Mouse (Mus musculus) forebrain, postnatal 0 days (tissue): ENCODE results near the gene Mrpl53. TPM values are rescaled to one million over a fixed set of nuclear protein-coding genes. Genes with fewer than 3 reads are reported as not detected.
A peak's percentile ranks its signal among the peaks of the same experiment; 100 is the strongest.

Source experiments
- ATAC-seq: fragments of 200-750 bp; cut with Nextera tagmentation; 2 replicates; pipeline ENCODE4 v1.8.0; 2017; ENCODE audit warnings: mild to moderate bottlenecking, moderate library complexity
- DNase-seq: peaks from one replicate; pipeline ENCODE4 v3.0.0-alpha.2; 2015
- H3K27ac ChIP-seq: fragments of 300-500 bp; sonication (generic); 2 replicates; pipeline ENCODE4 v1.5.1; 2014; ENCODE audit warnings: low read depth, mild to moderate bottlenecking, antibody characterized with exemption, low read length, moderate library complexity, mixed read lengths
- H3K27me3 ChIP-seq: fragments of 300-500 bp; sonication (generic); 2 replicates; pipeline ENCODE4 v1.6.1; 2014; ENCODE audit warnings: mild to moderate bottlenecking, low read length, mixed read lengths; ENCODE audit not compliant: insufficient read depth
- H3K36me3 ChIP-seq: fragments of 300-500 bp; sonication (generic); 2 replicates; pipeline ENCODE4 v1.6.1; 2014; ENCODE audit warnings: mild to moderate bottlenecking, moderate library complexity; ENCODE audit not compliant: insufficient read depth
- H3K4me1 ChIP-seq: fragments of 300-500 bp; sonication (generic); 2 replicates; pipeline ENCODE4 v1.6.1; 2014; ENCODE audit warnings: antibody characterized with exemption; ENCODE audit not compliant: insufficient read depth
- H3K4me2 ChIP-seq: fragments of 300-500 bp; sonication (generic); 2 replicates; pipeline ENCODE4 v1.6.1; 2014; ENCODE audit warnings: low read depth, mild to moderate bottlenecking, moderate library complexity
- H3K4me3 ChIP-seq: fragments of 300-500 bp; sonication (generic); 2 replicates; pipeline ENCODE4 v1.5.1; 2014; ENCODE audit warnings: low read depth, low read length, mixed read lengths
- H3K9ac ChIP-seq: fragments of 300-500 bp; sonication (generic); 2 replicates; pipeline ENCODE4 v1.6.1; 2014; ENCODE audit warnings: mild to moderate bottlenecking
- H3K9me3 ChIP-seq: fragments of 300-500 bp; sonication (generic); 2 replicates; pipeline ENCODE4 v1.6.1; 2016; ENCODE audit warnings: low read length
- CTCF ChIP-seq: sonication (generic); IDR thresholded peaks from 2 replicates; pipeline ENCODE4 v1.5.1; 2016; ENCODE audit warnings: antibody characterized with exemption, control low read depth, low read depth
- WGBS: fragments of 180-500 bp; shearing (Covaris S2); extraction: QIAGEN DNeasy Blood & Tissue Kit; methylation state at CpG from one replicate; pipeline ENCODE4 v1.1.7; 2014; 5-methylcytosine and 5-hydroxymethylcytosine counted together
- polyA plus RNA-seq: library from polyadenylated mRNA; unstranded; fragments of >200 nt; fragmentation: Nextera tagmentation; extraction: Ambion mirVana; gene quantifications from 2 replicates; pipeline ENCODE4 v1.2.1, GENCODE M21; 2015
- total RNA-seq: library from RNA; depleted of rRNA; stranded (reverse); fragments of >200 nt; gene quantifications from 2 replicates; pipeline ENCODE4 v1.2.3, GENCODE M21; 2014

Mrpl53 gene
- total and polyA plus RNA-seq, 2 experiments from 2014 or later = 64.6 to 126 TPM

DNA sequence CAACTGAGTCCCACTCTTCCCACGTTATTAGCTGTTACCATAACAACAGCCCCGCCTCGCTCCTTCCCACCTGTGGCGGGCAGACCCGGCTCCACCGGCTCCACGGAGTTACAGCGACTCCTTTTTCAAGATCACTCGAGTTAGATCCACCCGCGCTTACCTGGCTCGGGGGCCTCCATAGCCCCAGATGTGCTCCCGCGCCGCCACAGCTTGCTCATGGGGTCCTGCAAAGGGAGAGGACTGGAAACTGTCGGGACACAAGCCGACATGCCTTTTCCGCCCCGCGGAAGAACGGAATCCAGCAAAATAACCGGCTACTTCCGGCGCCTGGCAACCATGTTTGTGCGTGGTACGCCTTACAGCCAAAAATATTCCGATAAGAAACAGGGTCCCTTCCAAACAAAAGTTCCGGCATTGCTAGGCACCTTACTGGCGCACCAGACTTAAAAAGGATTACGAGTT, 16.0 kb downstream of the Mrpl53 start:
- no peak overlapping the region for H3K27ac ChIP-seq
- H3K9ac ChIP-seq = peak overlapping the region; percentile 48
- H3K4me3 ChIP-seq = peak overlapping the region; percentile 63
- H3K27me3 ChIP-seq = no peaks in the 10 kb centered on the region
- no peaks in the 10 kb centered on the region for H3K36me3 ChIP-seq
- peaks cover 22% of the 10 kb centered on the region for H3K4me1 ChIP-seq
- TF ChIP-seq CTCF = no peak
- no peaks in the 10 kb centered on the region for H3K9me3 ChIP-seq
- under 1% methylated on average over 30 of the region's 30 CpGs for WGBS
- DNase-seq = peak; percentile 96
- peak; percentile 30; the same call in 1 of the 2 replicates for ATAC-seq
- H3K4me2 ChIP-seq = peak overlapping the region; percentile 93

GRCm38 (mm10) chr6:83125331-83125730, 16.5 kb downstream of the Mrpl53 start, which contains the start of gene Ino80b:
Gene Ino80b (minus strand): TSS chr6:83125431.
- peak within 1 kb of the TSS; percentile 63 for H3K4me3 ChIP-seq
- TF ChIP-seq CTCF = no peak
- no peak for DNase-seq
- no peaks in the 10 kb centered on the region for H3K27me3 ChIP-seq
- H3K4me1 ChIP-seq = peaks cover 18% of the 10 kb centered on the region
- peak within 1 kb of the TSS; percentile 48 for H3K9ac ChIP-seq
- no peaks in the 10 kb centered on the region for H3K36me3 ChIP-seq
- H3K9me3 ChIP-seq = no peaks in the 10 kb centered on the region
- 23% methylated on average over 5 of the region's 5 CpGs for WGBS
- no peak for ATAC-seq
- H3K27ac ChIP-seq = no peak within 1 kb of the TSS
- peak within 1 kb of the TSS; percentile 93 for H3K4me2 ChIP-seq

DNA sequence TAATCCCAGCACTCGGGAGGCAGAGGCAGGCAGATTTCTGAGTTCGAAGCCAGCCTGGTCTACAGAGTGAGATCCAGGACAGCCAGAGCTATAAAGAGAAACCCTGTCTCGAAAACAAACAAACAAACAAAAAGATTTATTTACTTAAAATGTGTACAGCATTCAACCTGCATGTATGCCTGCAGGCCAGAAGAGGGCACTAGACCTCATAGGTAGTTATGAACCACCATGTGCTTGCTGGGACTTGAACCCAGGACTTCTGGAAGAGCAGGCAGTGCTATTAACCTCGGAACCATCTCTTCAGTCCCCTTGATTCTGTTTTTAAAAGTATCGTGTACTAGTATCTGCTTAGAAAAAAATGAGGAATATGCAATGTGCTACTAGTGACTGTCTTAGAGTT, 18.6 kb downstream of the Mrpl53 start:
- Histone ChIP-seq H3K9me3 (no peaks in the 10 kb centered on the region), H3K4me2 (no peak overlapping the region), H3K27ac (no peak overlapping the region), H3K4me1 (peaks cover 10% of the 10 kb centered on the region), H3K4me3 (no peak overlapping the region), H3K36me3 (no peaks in the 10 kb centered on the region), H3K9ac (no peak overlapping the region), H3K27me3 (no peaks in the 10 kb centered on the region)
- TF ChIP-seq CTCF = peak; percentile 23
- no peak for ATAC-seq
- DNase-seq = no peak
- WGBS = 94% methylated on average over 5 of the region's 5 CpGs

GRCm38 (mm10) chr6:83131469-83132034, 22.7 kb downstream of the Mrpl53 start:
- H3K27me3 ChIP-seq = peaks cover 10% of the 10 kb centered on the region; the same call in 1 of the 2 replicates
- H3K27ac ChIP-seq = no peak overlapping the region
- H3K9ac ChIP-seq = no peak overlapping the region
- DNase-seq = no peak
- H3K4me3 ChIP-seq = no peak overlapping the region
- WGBS = 75% methylated on average over 6 of the region's 6 CpGs
- H3K4me2 ChIP-seq = no peak overlapping the region
- no peaks in the 10 kb centered on the region for H3K9me3 ChIP-seq
- no peaks in the 10 kb centered on the region for H3K4me1 ChIP-seq
- H3K36me3 ChIP-seq = no peaks in the 10 kb centered on the region
- TF ChIP-seq CTCF = no peak
- ATAC-seq = no peak

DNA sequence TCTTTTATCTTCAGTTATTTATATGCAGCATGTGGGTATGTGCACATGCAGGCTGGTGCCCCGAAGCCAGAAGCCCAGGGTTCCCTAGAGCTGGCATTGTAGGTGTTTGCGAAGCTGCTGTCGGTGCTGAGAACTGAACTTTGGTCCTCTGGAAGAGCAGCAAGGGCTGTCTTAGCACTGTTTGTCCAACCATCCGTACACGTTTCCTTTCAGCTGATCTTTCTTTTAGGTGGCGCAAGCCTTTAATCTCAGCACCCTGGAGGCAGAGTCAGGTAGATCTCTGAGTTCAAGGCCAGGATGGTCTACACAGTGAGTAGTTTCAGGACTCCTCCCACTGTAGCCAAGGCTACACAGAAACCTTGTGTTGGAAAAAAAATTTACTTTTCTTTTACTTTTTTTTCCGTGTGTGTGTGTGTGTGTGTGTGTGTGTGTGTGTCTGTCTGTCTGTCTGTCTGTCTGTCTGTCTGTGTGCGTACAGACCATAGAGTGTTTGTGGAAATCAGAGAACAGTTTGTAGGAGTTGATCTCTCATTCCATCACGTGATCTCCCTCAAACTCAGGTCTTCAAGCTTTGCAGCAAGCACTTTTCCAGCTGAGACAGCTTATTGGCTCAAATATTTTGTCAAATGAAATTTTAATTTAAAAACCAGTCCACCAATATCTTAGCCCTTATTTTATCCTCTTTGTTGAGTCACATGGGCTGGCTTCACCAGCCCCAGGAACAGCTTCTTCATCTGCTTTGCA, 23.5 kb downstream of the Mrpl53 start:
- no peak for TF ChIP-seq CTCF
- Histone ChIP-seq H3K9me3 (no peaks in the 10 kb centered on the region), H3K36me3 (no peaks in the 10 kb centered on the region), H3K4me1 (no peaks in the 10 kb centered on the region), H3K4me2 (no peak overlapping the region), H3K9ac (no peak overlapping the region), H3K27me3 (peaks cover 10% of the 10 kb centered on the region; the same call in 1 of the 2 replicates), H3K27ac (no peak overlapping the region), H3K4me3 (no peak overlapping the region)
- DNase-seq = no peak
- no peak for ATAC-seq
- 86% methylated on average over 9 of the region's 9 CpGs for WGBS

GRCm38 (mm10) chr6:83134226-83134625, 25.4 kb downstream of the Mrpl53 start:
- ATAC-seq = no peak
- DNase-seq = no peak

GRCm38 (mm10) chr6:83134951-83135513, 26.2 kb downstream of the Mrpl53 start, which contains the start of gene Rtkn:
Gene Rtkn (plus strand): TSS chr6:83135463.
- whole genome bisulfite sequencing = 60% methylated on average over 7 of the region's 7 CpGs

More at GRCm38 (mm10) chr6:83134226-83134625, 25.4 kb downstream of the Mrpl53 start:
- no peak overlapping the region for H3K9ac ChIP-seq
- no peaks in the 10 kb centered on the region for H3K9me3 ChIP-seq
- H3K4me2 ChIP-seq = no peak overlapping the region
- H3K4me1 ChIP-seq = no peaks in the 10 kb centered on the region
- H3K27me3 ChIP-seq = peaks cover 10% of the 10 kb centered on the region; the same call in 1 of the 2 replicates
- H3K4me3 ChIP-seq = no peak overlapping the region
- no peak for TF ChIP-seq CTCF
- H3K27ac ChIP-seq = no peak overlapping the region
- no peaks in the 10 kb centered on the region for H3K36me3 ChIP-seq
- 68% methylated on average over 3 of the region's 3 CpGs for WGBS

More at GRCm38 (mm10) chr6:83134951-83135513, 26.2 kb downstream of the Mrpl53 start, which contains the start of gene Rtkn:
- DNase-seq (no peak), ATAC-seq (no peak)
- H3K4me3 ChIP-seq = no peak within 1 kb of the TSS
- no peaks in the 10 kb centered on the region for H3K36me3 ChIP-seq
- no peak within 1 kb of the TSS for H3K9ac ChIP-seq
- no peak for TF ChIP-seq CTCF
- H3K4me1 ChIP-seq = no peaks in the 10 kb centered on the region
- peaks cover 10% of the 10 kb centered on the region; the same call in 1 of the 2 replicates for H3K27me3 ChIP-seq
- no peaks in the 10 kb centered on the region for H3K9me3 ChIP-seq
- peak within 1 kb of the TSS; percentile 48 for H3K4me2 ChIP-seq
- no peak within 1 kb of the TSS for H3K27ac ChIP-seq
